Mouse (Mus musculus) heart, embryonic 11.5 days (tissue): ENCODE measurements around the gene Cd151. TPM values are rescaled to one million over a fixed set of nuclear protein-coding genes. Genes with fewer than 3 reads are reported as not detected.

Experiments
- ATAC-seq: fragments of 200-750 bp; cut with Nextera tagmentation; replicated peaks from 2 replicates; pipeline ENCODE4 v1.8.0; 2017; ENCODE audit warnings: moderate library complexity; ENCODE audit not compliant: insufficient number of reproducible peaks, low FRiP score, low TSS enrichment
- H3K27ac ChIP-seq: fragments of 300-500 bp; sonication (generic); 2 replicates; pipeline ENCODE4 v1.5.1; 2014; ENCODE audit warnings: mild to moderate bottlenecking, low read depth, low read length
- H3K27me3 ChIP-seq: fragments of 300-500 bp; sonication (generic); 2 replicates; pipeline ENCODE4 v1.6.1; 2014; ENCODE audit warnings: mild to moderate bottlenecking, low read length, mixed read lengths; ENCODE audit not compliant: control insufficient read depth, insufficient read depth
- H3K36me3 ChIP-seq: fragments of 300-500 bp; sonication (generic); 2 replicates; pipeline ENCODE4 v1.6.1; 2014; ENCODE audit warnings: mild to moderate bottlenecking, low read length, moderate library complexity, mixed read lengths; ENCODE audit not compliant: control insufficient read depth, insufficient read depth
- H3K4me1 ChIP-seq: fragments of 300-500 bp; sonication (generic); 2 replicates; pipeline ENCODE4 v1.6.1; 2014; ENCODE audit warnings: low read length; ENCODE audit not compliant: control insufficient read depth, insufficient read depth
- H3K4me2 ChIP-seq: fragments of 300-500 bp; sonication (generic); 2 replicates; pipeline ENCODE4 v1.6.1; 2014; ENCODE audit warnings: mild to moderate bottlenecking, moderate library complexity
- H3K4me3 ChIP-seq: fragments of 300-500 bp; sonication (generic); 2 replicates; pipeline ENCODE4 v1.5.1; 2014; ENCODE audit warnings: low read depth, low read length
- H3K9ac ChIP-seq: fragments of 300-500 bp; sonication (generic); 2 replicates; pipeline ENCODE4 v1.6.1; 2014; ENCODE audit warnings: mild to moderate bottlenecking, low read depth, low read length, moderate library complexity
- H3K9me3 ChIP-seq: fragments of 300-500 bp; sonication (generic); replicated peaks from 2 replicates; pipeline ENCODE4 v1.6.1; 2016; ENCODE audit warnings: low read length; ENCODE audit not compliant: control insufficient read depth
- WGBS: fragments of 180-500 bp; shearing (Covaris S2); extraction: QIAGEN DNeasy Blood & Tissue Kit; methylation state at CpG from one replicate; pipeline ENCODE4 v1.1.7; 2014; ENCODE audit not compliant: insufficient replicate concordance; 5-methylcytosine and 5-hydroxymethylcytosine counted together
- polyA plus RNA-seq: library from polyadenylated mRNA; unstranded; fragments of >200 nt; fragmentation: Nextera tagmentation; extraction: Ambion mirVana; gene quantifications from 2 replicates; pipeline ENCODE4 v1.2.1, GENCODE M21; 2014

The Cd151 gene
- polyA plus RNA-seq, 1 experiment from 2014 or later, result 101 TPM

- Histone ChIP-seq H3K9ac (no peak overlapping the region), H3K27me3 (no peaks in the 10 kb centered on the region), H3K27ac (no peak overlapping the region), H3K4me2 (no peak overlapping the region), H3K4me1 (peaks cover 13% of the 10 kb centered on the region), H3K4me3 (no peak overlapping the region), H3K9me3 (no peaks in the 10 kb centered on the region), H3K36me3 (0 out of 2 replicates have a peak, but pooled peaks cover 2% of the 10 kb centered on the region)
- whole genome bisulfite sequencing, result 89% methylated on average over 3 of the region's 3 CpGs
- ATAC-seq, result no peak
Observed at GRCm38 (mm10) chr7:141497600-141497999, 30.4 kb downstream of the Cd151 start.

- 82% methylated on average over 7 of the region's 7 CpGs for WGBS
- no peaks in the 10 kb centered on the region for H3K9me3 ChIP-seq
- no peak overlapping the region for H3K4me3 ChIP-seq
- no peak overlapping the region for H3K9ac ChIP-seq
- H3K4me2 ChIP-seq, result no peak overlapping the region
- no peak overlapping the region for H3K27ac ChIP-seq
- no peaks in the 10 kb centered on the region for H3K36me3 ChIP-seq
- no peaks in the 10 kb centered on the region for H3K27me3 ChIP-seq
- peaks cover 13% of the 10 kb centered on the region for H3K4me1 ChIP-seq
- no peak for ATAC-seq
Observed at GRCm38 (mm10) chr7:141501820-141502555, 34.8 kb downstream of the Cd151 start.

- Histone ChIP-seq H3K4me1 (peaks cover 9% of the 10 kb centered on the region), H3K9me3 (no peaks in the 10 kb centered on the region), H3K27ac (no peak overlapping the region), H3K36me3 (no peaks in the 10 kb centered on the region), H3K4me3 (no peak overlapping the region), H3K9ac (no peak overlapping the region), H3K27me3 (no peaks in the 10 kb centered on the region), H3K4me2 (no peak overlapping the region)
- WGBS, result 94% methylated on average over 5 of the region's 5 CpGs
- ATAC-seq, result no peak
Observed at GRCm38 (mm10) chr7:141502556-141502905, 35.3 kb downstream of the Cd151 start.

- H3K36me3 ChIP-seq, result no peaks in the 10 kb centered on the region; the same call in 1 of the 2 replicates
- H3K9ac ChIP-seq, result peak overlapping the region; percentile 7; the same call in 1 of the 2 replicates
- no peaks in the 10 kb centered on the region for H3K9me3 ChIP-seq
- WGBS, result 69% methylated on average over 2 of the region's 2 CpGs
- no peaks in the 10 kb centered on the region for H3K27me3 ChIP-seq
- no peak; the same call in 1 of the 2 replicates for ATAC-seq
- H3K27ac ChIP-seq, result no peak overlapping the region
- peak overlapping the region; percentile 11 for H3K4me2 ChIP-seq
- peaks cover 12% of the 10 kb centered on the region for H3K4me1 ChIP-seq
- H3K4me3 ChIP-seq, result no peak overlapping the region
Observed at GRCm38 (mm10) chr7:141506278-141506677, 39.1 kb downstream of the Cd151 start.

GRCm38 (mm10) chr7:141508160-141508559 lies 41.0 kb downstream of the Cd151 start:
- Histone ChIP-seq H3K27ac (peak overlapping the region; percentile 32), H3K4me3 (no peak overlapping the region), H3K4me1 (peaks cover 12% of the 10 kb centered on the region), H3K9me3 (no peaks in the 10 kb centered on the region), H3K36me3 (peaks cover 2% of the 10 kb centered on the region; the same call in 1 of the 2 replicates), H3K9ac (peak overlapping the region; percentile 36; the same call in 1 of the 2 replicates), H3K4me2 (no peak overlapping the region), H3K27me3 (no peaks in the 10 kb centered on the region)
- peak; percentile 67; the same call in 1 of the 2 replicates for ATAC-seq

- 87% methylated on average over 5 of the region's 5 CpGs for WGBS
- ATAC-seq, result no peak
- H3K27ac ChIP-seq, result peak overlapping the region; percentile 43; the same call in 1 of the 2 replicates
Observed at GRCm38 (mm10) chr7:141510196-141510595, 43.0 kb downstream of the Cd151 start.

GRCm38 (mm10) chr7:141510681-141511191 lies 43.5 kb downstream of the Cd151 start:
- Histone ChIP-seq H3K27ac (peak overlapping the region; percentile 43; the same call in 1 of the 2 replicates), H3K4me3 (no peak overlapping the region), H3K9ac (no peak overlapping the region), H3K9me3 (no peaks in the 10 kb centered on the region), H3K27me3 (no peaks in the 10 kb centered on the region), H3K4me1 (peaks cover 12% of the 10 kb centered on the region), H3K36me3 (peaks cover 5% of the 10 kb centered on the region), H3K4me2 (no peak overlapping the region)
- 62% methylated on average over 8 of the region's 8 CpGs for WGBS
- ATAC-seq, result no peak

More at GRCm38 (mm10) chr7:141510196-141510595, 43.0 kb downstream of the Cd151 start:
- Histone ChIP-seq H3K9ac (no peak overlapping the region), H3K36me3 (peaks cover 5% of the 10 kb centered on the region), H3K4me1 (peaks cover 12% of the 10 kb centered on the region), H3K4me3 (no peak overlapping the region), H3K27me3 (no peaks in the 10 kb centered on the region), H3K9me3 (no peaks in the 10 kb centered on the region), H3K4me2 (no peak overlapping the region)

- Histone ChIP-seq H3K9ac (no peak overlapping the region), H3K36me3 (peaks cover 7% of the 10 kb centered on the region; the same call in 1 of the 2 replicates), H3K9me3 (no peaks in the 10 kb centered on the region), H3K4me1 (peaks cover 13% of the 10 kb centered on the region), H3K4me2 (no peak overlapping the region), H3K27ac (no peak overlapping the region), H3K27me3 (no peaks in the 10 kb centered on the region), H3K4me3 (no peak overlapping the region)
- no peak for ATAC-seq
- WGBS, result 78% methylated on average over 4 of the region's 4 CpGs
Observed at GRCm38 (mm10) chr7:141517638-141518037, 50.4 kb downstream of the Cd151 start.
